Mouse (Mus musculus): ENCODE measurements around the gene Qrich1.

Gene Qrich1

DNA sequence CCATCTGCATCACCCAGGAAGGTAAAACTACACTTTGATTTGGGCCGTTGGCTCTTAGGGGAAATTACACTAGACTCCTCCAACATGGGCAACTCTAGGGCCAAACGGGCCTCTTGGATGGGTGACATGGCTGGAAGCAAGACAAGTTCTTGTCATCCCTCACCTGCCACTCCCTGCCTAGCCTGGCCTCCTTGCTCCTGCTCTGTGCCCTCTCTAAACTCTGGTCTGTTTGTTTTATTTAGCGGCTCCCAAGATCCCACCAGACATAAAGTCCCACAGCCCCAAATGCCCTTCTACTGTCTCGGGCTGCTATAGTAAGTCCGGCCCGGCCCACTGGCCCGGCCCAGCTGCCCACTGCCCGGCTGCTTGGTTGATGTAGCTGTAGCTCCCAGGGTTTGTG lies 47.1 kb downstream of the Qrich1 start:
- no peak for DNase-seq (ENCODE audit: low read depth, low spot score)

DNA sequence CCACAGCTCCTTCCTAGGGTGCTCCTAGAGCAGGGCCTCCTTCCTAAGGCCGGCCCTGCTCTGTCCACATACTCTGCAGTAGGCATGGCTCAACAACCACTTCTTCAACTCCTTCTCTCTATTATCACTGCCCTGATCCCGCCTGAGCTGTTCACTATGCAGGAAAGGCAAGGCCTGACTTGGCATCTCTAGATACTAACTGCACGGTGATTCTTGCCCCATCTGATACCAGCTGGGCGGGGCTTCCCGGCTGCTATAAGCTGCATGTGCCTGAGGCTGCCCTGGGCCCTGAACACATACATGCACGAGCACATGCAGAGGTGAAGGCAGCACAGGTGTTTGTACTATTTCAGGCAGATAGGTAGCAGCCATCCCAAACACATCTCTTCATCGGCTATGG lies 47.5 kb downstream of the Qrich1 start:
- no peak for DNase-seq (ENCODE audit: low read depth, low spot score)

DNA sequence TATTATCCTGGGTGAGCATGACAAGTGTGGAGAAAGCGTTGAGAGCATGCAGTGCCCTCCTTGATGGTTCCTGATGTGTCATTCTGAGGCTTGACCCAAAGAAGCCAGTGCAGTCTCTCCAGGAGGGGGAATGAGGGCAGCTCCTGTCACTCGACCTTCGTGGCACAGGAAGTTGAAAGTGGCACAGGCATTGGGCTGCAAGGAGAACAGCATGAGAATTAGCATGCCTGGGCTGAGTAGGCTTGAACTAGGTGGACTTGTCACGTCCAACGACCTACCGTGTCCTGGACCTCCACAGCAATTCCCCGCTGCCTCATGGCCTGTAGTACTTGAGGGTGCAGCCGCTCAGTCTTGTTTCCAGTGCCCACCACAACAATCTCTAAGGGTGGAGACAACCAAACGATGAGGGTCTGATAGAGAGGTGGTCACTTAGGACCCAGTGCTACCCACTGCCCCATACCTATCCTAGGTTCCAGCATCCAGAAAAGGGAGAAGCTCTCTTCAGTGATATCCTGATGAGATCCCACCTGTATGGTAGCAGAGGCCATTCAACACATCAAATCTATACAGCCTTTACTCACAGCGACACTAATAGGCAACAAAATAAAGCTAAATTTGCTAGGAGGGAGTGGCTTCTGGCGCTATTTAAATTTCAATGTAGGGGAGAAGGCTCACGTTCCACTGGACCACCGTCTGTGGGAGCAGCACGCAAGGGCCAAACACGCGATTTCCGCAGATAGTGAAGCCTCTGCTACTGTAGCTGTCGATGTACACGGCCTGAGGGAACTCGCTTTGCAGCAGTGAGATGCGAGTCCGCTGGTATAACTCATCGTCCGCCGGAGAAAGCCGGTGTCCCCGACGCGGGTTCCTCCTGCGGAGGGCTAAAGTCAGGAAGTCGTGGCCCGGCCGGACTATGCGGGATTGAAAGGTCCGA lies 49.5 kb downstream of the Qrich1 start:
- DNase-seq (ENCODE audit: low read depth, low spot score), result no peak

DNA sequence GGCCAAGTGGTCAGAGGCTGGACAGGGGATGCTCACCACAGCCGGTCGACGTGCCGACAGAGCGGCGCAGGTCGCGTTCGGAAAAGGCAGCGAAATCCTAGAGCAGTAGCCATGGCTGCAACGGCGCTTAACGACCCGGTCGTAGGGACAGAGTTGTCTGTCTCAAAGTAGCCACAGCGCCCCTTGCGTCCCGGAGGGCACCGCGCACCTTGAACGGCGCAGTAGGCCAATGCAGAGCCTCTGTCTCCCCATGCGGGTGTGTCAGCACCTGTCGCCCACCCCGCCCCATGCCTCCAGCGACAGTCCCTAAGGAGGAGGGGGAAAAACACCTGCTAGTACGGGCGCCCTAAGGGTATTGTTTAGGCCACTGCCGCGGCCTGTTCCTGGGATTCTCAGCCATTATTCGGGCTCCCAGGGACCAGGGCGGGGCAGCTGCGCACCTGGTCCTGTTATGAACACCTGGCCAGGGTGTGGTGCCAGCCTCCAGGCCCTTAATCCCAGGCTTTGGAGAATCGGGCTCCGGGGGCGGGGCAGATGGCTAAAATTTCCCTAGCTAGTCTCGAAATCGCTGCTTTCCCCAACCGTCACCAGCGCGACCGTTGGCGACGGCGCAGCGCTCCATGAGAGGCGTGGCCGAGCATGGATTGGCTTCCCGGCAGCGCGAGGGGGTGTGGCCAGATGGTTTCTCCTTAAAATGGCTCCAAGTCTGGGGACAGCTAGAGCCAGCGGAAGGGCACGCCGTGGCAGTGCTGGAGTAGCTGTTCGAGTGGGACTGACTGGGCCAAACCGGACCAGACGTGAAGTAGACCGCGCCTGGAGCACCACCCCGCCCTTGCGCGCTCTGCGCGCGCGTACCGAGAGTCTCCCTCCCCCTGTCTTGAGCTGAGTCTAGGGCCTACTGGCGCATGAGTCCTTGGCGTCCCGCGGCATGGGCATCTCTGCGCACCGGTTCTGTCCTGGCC lies 50.5 kb downstream of the Qrich1 start, which contains the start of gene Ndufaf3:
Ndufaf3 (minus strand) TSS at position 620 of the 962 bp plus-strand sequence.
- peak; percentile 87 for DNase-seq (ENCODE audit: low read depth, low spot score)

DNA sequence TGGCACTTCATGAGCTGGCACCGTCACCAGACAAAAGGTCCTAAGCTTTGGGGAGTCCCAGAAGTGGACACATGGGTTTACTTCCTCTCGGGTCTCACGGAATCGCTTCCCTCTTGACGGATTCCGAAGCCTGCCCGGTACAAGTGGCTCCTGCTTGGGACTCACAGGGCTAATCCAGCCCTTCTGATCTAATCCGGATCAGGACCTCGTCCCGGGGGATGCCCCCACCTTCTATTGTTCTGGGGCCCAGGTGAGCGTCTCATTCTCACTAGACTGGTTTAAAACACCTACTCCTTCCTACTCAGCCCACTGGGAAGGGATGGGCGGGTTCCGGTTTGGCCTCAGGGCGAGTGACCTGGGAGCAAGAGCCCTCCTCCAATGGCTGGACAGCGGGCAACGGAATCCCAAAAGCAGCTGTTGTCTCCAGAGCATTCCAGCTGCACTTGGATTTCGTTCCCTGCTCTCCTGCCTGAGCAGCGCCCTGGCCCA lies 51.4 kb downstream of the Qrich1 start:
- no peak for DNase-seq (ENCODE audit: low read depth, low spot score)

DNA sequence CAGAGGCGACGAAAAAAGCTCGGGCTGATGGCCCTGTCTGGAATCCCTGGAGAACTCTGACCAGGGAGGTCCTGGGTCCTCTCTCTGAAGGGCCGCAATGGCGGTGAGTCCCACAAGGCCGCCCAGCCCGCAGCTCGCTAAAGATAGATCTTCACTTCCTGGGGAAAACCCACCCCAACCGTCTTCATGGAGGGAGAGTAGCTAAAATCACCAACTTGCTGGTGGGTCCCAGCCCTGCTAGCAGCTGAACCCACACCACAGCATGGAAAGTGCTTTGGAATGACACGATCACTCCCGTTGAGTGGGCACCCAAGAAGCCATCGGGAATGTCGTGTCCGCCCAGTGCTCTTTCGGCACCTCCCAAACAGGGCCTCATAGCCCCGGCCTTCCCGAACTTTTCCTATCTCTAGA lies 51.9 kb downstream of the Qrich1 start:
- no peak for DNase-seq (ENCODE audit: low read depth, low spot score)

DNA sequence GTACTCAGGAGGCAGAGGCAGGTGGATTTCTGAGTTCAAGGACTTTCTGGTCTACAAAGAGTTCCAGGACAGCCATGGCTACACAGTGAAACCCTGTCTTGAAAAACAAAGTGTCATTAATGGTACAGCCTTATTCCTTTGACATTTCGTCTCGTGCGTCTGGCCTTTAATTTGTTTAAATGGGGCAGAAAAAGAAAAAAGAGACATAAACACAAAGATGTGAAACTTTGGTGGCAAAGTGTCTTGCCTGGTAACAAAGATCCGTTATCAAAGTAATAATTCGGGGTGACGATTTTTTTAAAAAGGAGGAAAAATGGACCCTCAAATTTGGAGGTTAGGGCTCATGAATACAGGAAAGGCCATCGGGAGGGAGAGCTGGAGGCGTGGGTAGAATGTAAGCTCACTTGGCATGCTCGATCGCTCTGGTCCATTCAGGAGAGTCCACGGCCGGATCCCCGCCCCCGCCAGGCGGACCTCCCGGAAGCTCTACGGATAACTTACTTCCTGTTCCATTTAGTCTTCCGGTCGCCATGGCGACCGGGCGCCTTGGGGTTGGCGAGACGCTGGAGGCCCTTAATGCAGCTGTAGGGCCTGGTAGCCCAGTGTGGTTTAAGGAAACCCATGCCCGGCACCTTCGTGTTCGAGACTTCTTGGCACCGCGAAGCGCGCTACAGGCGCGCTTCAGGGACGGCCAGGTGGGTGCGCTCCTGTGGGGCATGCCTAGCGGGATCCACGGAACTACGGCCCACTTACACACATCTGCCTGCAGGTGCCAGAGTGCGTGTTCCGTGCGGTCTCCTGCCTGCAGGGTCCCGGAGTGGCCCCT lies 53.0 kb downstream of the Qrich1 start, which contains the start of gene Dalrd3:
Dalrd3 (plus strand) TSS at position 506 of the 826 bp plus-strand sequence.
- peak; percentile 88 for DNase-seq (ENCODE audit: low read depth, low spot score)

DNA sequence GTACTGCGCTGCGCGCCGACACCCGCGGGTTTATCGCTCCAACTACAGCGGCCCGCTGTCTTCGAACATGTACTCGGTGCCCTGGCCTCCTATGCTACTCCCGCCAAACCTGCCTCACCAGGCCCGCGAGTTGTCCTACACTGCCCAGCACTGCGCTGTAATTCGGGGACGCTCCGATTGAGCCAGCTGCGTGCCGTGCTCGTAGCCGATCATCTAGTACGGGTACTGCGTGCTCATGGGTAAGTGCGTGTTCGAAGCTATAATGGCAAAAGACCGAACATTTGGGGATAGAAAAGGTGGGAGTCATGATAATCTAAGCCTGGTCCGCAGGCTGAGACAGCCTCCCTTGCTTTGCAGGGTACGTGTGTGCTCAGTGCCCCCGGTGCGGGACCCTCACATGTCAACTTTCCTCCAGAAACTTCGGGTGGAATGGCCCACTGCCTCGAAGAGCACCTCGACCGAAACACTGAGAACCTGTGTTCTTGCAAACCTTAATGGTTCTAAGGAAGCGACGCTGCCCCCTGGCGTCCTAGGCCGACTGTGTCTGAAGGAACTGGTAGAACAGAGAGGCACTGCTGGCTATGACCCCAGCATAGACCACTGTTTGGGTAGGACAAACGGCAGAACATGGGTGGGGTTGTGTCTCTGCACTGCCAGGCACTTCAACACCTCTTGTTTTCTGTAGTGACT lies 53.7 kb downstream of the Qrich1 start:
- peak; percentile 71 for DNase-seq (ENCODE audit: low read depth, low spot score)

DNA sequence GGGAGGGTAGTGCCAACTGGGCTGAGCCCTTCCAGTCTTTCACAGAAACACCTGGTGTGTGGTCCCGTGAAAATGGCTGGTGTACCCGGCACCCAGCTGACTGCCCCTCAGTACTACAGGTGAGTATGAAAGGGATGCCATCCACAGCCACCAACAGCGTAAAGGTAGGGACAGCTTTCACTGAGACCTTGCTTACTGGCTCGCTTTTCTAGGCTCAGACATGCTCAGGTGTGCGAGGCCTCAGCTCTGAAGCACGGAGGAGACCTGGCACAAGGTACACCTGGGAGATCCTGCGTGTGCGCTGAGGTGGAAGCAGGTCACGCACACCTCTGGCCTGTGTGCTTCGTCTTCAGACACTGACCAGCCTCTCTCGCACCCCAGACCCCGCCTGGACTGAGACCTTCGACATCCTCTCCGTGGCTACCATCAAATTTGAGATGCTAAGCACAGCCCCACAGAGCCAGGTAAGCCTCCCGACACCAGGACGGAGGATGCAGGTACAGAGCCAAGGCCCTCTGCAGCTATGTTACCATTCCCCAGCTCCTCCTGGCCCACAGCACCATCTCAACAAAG lies 54.9 kb downstream of the Qrich1 start:
- no peak for DNase-seq (ENCODE audit: low read depth, low spot score)

DNA sequence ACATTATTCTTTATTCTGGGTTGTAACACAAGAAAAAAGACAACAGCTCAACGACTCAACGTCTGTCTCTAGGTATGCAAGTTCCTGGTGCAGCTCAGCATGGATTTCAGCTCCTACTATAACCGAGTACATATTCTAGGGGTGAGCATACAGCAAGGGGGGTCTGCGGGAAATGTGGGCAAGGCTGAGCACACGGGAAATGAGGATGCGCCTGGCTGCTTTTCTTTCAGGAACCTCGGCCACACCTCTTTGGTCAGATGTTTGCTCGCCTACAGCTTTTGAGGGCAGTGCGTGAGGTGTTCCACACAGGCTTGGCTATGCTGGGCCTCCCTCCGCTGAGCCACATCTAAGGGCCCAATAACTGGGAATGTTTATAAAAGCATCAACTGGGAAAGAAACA lies 55.7 kb downstream of the Qrich1 start:
- DNase-seq (ENCODE audit: low read depth, low spot score), result no peak

DNA sequence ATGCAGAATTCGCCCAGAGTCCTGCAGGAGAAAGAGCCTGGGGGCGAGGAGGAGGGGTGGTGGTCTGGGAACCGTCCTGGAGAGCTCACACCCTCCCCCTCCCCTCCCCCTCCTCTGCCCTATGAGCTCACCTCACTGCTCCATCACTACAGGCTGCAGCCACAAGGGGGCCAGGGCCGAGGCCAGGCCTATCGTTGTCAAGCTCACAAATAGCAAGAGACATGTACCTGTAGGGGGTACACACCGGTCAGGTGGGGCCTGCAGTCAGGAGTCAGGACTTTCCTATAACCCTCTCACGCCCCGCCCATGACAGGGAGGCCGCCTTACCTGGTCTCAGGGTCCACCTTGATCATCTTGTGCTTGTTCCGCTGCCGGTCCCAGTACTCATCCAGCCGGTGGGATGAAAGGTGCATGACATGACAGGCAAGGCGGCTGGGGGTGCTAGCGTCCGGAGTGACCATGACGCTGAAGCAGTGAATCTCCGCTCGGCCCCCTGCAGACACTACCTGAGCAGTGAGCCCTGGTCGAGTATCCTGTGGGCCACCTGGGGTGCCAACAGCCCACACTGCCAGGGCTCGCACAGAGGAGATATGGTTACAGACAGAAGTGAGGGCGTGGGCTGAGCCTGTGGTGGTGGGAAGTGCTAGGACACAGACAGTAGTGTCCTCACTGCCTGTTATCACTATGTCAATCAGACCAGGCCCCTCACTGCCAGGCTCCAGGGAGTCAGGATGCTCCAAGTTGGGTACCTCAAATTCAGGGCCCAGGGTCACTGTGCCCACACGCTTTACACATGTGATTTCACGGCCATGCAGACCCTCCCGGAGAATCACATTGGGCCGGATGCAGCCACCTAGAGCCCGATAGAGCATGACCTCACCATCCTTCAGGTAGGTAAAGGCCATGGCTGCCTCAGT lies 57.4 kb downstream of the Qrich1 start:
- DNase-seq (ENCODE audit: low read depth, low spot score), result no peak

DNA sequence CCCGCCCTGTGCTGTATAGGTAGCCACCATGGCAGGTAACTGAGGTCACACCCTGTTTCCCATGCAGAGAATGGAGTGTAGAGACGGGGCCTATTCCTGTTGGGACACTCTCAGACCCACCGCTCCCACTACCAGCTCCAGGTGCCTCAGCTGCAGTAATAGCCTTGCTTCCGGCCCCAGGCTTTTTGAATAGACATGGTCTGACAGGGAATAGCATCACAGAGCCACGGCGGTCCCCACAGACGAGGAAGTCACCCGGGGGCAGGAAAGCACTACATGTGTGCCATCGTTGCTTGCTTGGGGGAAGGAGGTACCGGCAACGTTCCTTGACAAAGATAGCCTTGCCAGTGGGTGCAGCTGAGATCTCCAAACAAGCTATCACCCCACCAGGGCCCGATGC lies 58.3 kb downstream of the Qrich1 start:
- no peak for DNase-seq (ENCODE audit: low read depth, low spot score)

DNA sequence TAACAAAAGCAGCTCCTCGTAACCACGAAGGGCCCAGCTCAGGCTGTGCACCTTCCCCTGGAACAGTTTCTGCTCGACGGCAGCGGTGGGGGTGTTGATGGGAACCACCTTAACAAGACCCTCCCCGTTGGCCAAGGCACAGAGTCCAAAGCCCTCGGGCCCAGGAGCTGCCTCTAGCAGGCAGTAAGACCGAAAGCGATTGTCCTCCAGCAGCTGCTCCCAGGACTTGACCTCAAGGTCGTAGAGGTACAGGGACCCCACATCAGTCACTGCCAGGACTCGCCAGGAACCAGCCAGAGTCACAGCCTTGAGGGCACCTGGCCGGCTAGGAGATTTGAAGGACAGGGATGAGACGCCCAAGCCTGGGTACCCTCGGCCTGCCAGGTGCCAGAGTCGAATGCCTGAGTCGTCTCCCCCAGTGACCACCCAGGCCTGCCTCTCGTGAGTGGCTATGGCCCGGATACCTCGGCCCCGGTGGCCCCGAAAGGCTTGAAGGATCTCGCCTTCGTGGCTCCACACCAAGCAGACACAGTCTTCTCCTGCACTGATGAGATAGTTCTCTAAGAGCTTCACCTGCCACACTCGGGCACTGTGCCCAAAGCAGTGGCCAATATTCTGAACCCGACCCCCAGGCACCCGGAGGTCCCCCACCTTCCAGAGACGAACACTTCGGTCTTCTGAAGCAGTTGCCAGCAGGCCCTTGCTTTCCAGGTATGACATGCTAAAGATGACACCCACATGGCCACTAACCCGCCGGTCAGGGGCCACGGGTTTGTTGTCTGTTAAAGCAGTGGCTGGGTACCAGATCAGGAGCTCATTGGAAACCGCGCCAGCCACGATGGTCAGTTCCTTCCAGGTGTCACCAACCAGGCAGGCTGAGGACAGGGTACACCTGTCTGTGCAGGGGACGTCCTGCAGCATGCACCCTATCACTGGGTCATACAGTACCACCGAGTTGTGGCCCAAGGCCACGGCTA lies 59.0 kb downstream of the Qrich1 start:
- no peak for DNase-seq (ENCODE audit: low read depth, low spot score)

DNA sequence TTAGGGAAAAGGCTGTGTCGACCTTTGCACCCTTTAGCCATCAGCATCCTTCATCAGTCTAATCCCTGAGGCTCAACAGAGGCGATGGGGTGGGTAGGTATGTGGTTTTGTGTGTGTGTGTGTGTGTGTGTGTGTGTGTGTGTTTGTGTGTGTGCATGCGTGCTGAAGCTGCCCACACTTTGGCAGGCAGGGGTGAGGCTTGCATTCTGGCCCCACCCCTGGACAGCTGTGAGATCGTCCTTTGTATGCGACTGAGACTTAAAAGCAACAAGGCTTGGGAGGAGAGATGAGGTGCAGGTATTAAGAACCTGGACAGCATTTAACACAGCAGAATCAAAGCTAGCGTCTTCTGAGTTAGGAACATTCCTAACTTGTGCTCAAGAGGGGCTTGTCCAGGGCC lies 60.4 kb downstream of the Qrich1 start:
- no peak for DNase-seq (ENCODE audit: low read depth, low spot score)

DNA sequence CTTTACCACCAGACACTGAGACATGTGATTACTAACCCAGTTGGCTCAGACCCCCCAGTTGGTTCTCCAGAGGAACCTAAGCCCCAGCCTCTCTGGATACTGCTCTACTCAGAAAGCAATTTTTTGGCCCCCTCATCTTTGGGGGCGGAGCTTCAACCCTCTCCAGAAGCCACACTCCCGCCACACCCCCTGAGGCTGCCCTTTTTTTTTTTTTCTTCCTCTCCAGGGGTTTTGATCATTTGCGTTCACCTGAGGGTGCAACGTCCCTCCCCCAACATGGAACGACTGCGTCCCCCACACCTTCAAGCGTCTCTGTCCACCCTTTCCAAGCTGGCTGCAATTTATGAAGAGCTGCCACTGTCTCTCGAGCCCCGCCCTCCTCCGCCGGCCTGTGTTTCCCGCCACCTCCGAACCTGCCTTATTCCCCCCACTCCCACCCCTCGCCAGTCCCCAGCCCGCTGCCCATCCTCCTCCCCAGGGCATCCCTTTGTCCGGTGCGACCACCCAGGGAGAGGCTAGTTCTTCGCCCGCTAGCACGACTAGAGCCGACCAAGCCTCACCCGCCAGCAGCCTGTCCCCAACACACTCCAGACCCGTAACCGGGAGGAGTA lies 61.4 kb downstream of the Qrich1 start:
- no peak for DNase-seq (ENCODE audit: low read depth, low spot score)

DNA sequence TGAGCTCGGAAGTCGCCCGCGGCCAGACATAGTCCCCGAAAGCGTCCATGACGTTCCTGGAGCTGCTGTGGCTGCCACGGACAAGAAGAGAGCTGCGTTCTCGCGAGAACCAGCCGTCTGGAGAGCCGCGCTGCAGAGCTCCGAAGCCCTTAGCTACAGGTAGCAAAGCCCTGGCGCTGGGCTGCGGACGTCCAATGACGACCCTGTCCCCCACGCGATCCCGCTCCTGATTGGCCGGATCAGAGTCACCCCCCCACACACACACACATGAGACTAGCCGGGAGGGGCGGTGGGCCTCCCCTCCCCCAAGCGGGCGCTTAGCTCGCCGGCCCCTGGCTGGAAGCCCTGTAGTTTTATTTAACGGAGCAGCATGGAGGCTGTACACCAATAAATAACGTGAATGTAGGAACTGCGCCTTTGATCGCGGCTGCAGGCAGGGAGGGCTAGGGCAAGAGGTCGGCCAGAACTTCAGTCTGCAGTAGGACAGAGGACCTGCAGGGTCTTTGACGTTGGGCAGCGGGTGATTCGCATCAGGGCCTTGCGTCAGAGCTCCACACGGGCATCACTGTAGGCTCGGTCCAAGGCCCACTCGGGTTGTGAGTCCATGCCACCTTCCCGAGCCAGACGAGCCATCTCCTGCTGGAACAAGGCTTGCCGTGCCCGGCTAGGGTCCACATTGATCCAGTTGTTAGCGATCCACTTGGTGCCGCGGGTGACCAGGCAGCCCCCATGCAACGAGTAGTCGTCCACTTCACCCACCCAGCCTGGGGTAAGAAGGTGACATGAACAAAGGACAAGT lies 62.1 kb downstream of the Qrich1 start, which contains the start of gene Wdr6:
Wdr6 (minus strand) TSS at position 195 of the 799 bp plus-strand sequence.
- DNase-seq (ENCODE audit: low read depth, low spot score), result peak; percentile 95

DNA sequence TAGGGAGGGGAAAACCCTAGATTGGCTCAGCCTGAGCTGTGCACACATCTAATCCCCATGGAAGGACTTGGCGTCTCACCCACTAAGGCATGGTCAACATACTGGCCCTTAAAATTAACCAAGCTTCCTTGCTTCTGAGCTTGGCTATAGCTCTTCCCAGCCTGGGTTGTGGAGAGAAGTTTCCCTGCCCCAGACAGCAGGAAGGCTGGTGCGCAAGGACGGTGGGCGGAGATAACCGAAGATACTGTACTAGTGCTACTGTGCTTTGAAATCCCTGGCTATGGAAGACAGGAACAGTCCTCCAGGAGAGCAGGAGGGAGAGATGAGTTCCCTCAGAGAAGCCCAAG lies 62.7 kb downstream of the Qrich1 start:
- no peak for DNase-seq (ENCODE audit: low read depth, low spot score)

Data from embryo, embryonic 11.5 days (tissue).